Mouse (Mus musculus) embryonic facial prominence, embryonic 15.5 days (tissue): ENCODE results near the gene Gm20388. TPM values are rescaled to one million over a fixed set of nuclear protein-coding genes. Genes with fewer than 3 reads are reported as not detected.

Experiments used
- ATAC-seq: fragments of 200-750 bp; cut with Nextera tagmentation; 2 replicates; pipeline ENCODE4 v1.8.0; 2017; ENCODE audit warnings: low read depth, moderate TSS enrichment; ENCODE audit not compliant: insufficient number of reproducible peaks, low FRiP score, low TSS enrichment
- H3K27ac ChIP-seq: fragments of 300-500 bp; sonication (generic); replicated peaks from 2 replicates; pipeline ENCODE4 v1.5.1; 2015; ENCODE audit warnings: mild to moderate bottlenecking, inconsistent platforms
- H3K27me3 ChIP-seq: fragments of 300-500 bp; sonication (generic); 2 replicates; pipeline ENCODE4 v1.6.1; 2015; ENCODE audit warnings: inconsistent platforms
- H3K36me3 ChIP-seq: fragments of 300-500 bp; sonication (generic); 2 replicates; pipeline ENCODE4 v1.6.1; 2015; ENCODE audit warnings: mild to moderate bottlenecking, inconsistent platforms
- H3K4me1 ChIP-seq: fragments of 300-500 bp; sonication (generic); 2 replicates; pipeline ENCODE4 v1.6.1; 2015; ENCODE audit warnings: inconsistent platforms
- H3K4me2 ChIP-seq: fragments of 300-500 bp; sonication (generic); replicated peaks from 2 replicates; pipeline ENCODE4 v1.6.1; 2015; ENCODE audit warnings: mild to moderate bottlenecking, inconsistent platforms
- H3K4me3 ChIP-seq: fragments of 300-500 bp; sonication (generic); replicated peaks from 2 replicates; pipeline ENCODE4 v1.5.1; 2015; ENCODE audit warnings: mild to moderate bottlenecking, inconsistent platforms
- H3K9ac ChIP-seq: fragments of 300-500 bp; sonication (generic); 2 replicates; pipeline ENCODE4 v1.6.1; 2015; ENCODE audit warnings: inconsistent platforms
- H3K9me3 ChIP-seq: fragments of 300-500 bp; sonication (generic); replicated peaks from 2 replicates; pipeline ENCODE4 v1.6.1; 2016; ENCODE audit warnings: inconsistent platforms
- WGBS: fragments of 180-500 bp; shearing (Covaris S2); methylation state at CpG from one replicate; pipeline ENCODE4 v1.1.7; 2015; 5-methylcytosine and 5-hydroxymethylcytosine counted together
- polyA plus RNA-seq: library from polyadenylated mRNA; unstranded; fragments of >200 nt; fragmentation: Nextera tagmentation; extraction: Ambion mirVana; gene quantifications from 2 replicates; pipeline ENCODE4 v1.2.1, GENCODE M21; 2015

Gene Gm20388
- polyA plus RNA-seq, 1 experiment from 2014 or later = 8.0 TPM

- Histone ChIP-seq H3K4me2 (no peak overlapping the region), H3K27me3 (no peaks in the 10 kb centered on the region), H3K27ac (no peak overlapping the region), H3K9me3 (no peaks in the 10 kb centered on the region), H3K4me1 (no peaks in the 10 kb centered on the region), H3K4me3 (no peak overlapping the region), H3K9ac (no peak overlapping the region), H3K36me3 (peaks cover 59% of the 10 kb centered on the region)
- 84% methylated on average over 7 of the region's 7 CpGs for WGBS
- no peak for ATAC-seq
Measured at GRCm38 (mm10) chr8:119938481-119938880, 27.8 kb downstream of the Gm20388 start.

DNA sequence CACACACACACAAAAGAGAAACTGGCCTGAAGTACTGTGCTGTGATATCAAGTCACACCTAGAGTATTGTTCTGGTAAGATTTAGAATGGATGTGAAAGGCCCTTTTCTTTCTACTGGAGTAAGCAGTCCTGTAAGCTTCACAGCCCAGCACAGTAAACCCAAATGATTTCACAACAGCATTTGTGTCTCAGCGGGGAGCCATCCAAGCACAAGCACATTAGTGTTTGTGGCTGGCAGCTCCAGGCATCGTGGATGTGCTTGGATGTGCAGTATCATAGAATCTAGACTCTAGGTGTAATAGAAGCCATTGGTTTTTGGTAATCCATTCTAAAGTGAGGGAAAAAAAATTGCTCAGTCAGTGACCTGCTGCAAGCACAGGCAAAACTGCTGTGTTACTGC, 28.7 kb downstream of the Gm20388 start:
- no peak overlapping the region for H3K4me3 ChIP-seq
- ATAC-seq = no peak
- no peak overlapping the region for H3K9ac ChIP-seq
- H3K4me1 ChIP-seq = no peaks in the 10 kb centered on the region
- no peak overlapping the region for H3K27ac ChIP-seq
- 90% methylated on average over 2 of the region's 2 CpGs for WGBS
- H3K9me3 ChIP-seq = no peaks in the 10 kb centered on the region
- H3K27me3 ChIP-seq = no peaks in the 10 kb centered on the region
- no peak overlapping the region for H3K4me2 ChIP-seq
- H3K36me3 ChIP-seq = peaks cover 62% of the 10 kb centered on the region

GRCm38 (mm10) chr8:119941471-119941870, 30.8 kb downstream of the Gm20388 start:
- Histone ChIP-seq H3K9me3 (no peaks in the 10 kb centered on the region), H3K4me2 (no peak overlapping the region), H3K27ac (no peak overlapping the region), H3K36me3 (peaks cover 56% of the 10 kb centered on the region), H3K9ac (no peak overlapping the region), H3K4me1 (no peaks in the 10 kb centered on the region), H3K4me3 (no peak overlapping the region), H3K27me3 (no peaks in the 10 kb centered on the region)
- 92% methylated on average over 18 of the region's 18 CpGs for WGBS
- no peak for ATAC-seq

DNA sequence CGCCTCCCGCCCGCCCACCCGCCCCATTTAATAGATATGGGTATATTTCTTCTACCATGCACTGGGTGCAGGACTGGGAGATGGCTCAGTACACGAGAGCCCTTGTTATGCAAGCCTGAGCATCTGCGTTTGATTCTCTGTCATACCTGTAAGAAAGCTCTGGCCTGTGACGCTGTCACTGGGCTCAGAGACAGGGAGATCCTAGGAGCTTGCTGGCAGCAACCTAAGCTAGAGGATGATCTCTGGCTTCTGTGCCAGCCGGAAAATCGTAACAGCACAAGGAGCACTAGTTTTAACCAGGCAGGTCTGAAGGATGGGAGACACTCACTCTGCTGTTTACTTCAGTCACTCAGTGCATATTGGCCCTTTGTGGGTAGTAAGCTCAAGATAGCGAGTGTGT, 33.0 kb downstream of the Gm20388 start:
- no peaks in the 10 kb centered on the region for H3K27me3 ChIP-seq
- 89% methylated on average over 10 of the region's 10 CpGs for WGBS
- no peak overlapping the region for H3K4me2 ChIP-seq
- H3K27ac ChIP-seq = no peak overlapping the region
- 0 out of 2 replicates have a peak, but pooled peaks cover 5% of the 10 kb centered on the region for H3K4me1 ChIP-seq
- H3K9me3 ChIP-seq = no peaks in the 10 kb centered on the region
- H3K36me3 ChIP-seq = peaks cover 65% of the 10 kb centered on the region
- H3K4me3 ChIP-seq = no peak overlapping the region
- no peak for ATAC-seq
- no peak overlapping the region for H3K9ac ChIP-seq

DNA sequence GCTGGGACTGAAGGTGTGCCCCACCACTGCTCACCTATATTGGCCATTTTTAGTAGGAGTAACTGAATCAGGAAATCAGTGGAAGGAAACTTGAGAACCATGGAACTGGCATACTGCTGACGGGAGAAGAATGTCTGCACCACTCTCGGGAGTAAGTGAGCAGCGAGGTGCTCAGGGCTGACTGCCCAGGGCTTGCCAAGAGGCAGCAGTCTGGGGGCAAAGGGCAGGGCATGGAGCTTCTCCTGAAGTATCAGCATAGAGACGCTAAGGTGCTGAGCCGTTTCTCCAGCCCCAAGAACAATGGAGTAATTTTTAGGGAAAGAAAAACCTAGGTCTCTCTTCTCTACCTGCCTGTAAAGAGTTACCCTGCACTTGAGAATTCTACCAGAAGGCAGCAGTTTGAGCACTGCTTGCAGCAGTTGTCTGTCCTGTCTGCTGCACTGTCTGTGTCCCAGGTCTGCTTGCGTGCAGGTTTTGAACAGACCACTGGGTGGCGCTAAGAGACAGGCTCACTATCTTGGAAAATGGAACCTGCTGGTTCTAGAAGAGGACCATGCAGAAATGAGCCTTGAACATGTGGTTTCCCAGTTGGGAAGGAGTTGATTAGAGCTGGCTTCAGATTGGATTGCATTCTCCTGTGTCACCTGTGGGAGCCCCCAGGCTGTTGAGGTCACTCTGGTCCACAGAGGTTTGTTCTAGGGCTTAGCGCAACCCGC, 33.6 kb downstream of the Gm20388 start:
- peak; percentile 34; the same call in 1 of the 2 replicates for ATAC-seq
- Histone ChIP-seq H3K9ac (no peak overlapping the region), H3K27ac (no peak overlapping the region), H3K4me2 (no peak overlapping the region), H3K4me1 (0 out of 2 replicates have a peak, but pooled peaks cover 5% of the 10 kb centered on the region), H3K4me3 (no peak overlapping the region), H3K9me3 (no peaks in the 10 kb centered on the region), H3K27me3 (no peaks in the 10 kb centered on the region), H3K36me3 (peaks cover 71% of the 10 kb centered on the region)
- 61% methylated on average over 9 of the region's 9 CpGs for WGBS

GRCm38 (mm10) chr8:119946326-119946865, 35.8 kb downstream of the Gm20388 start:
- Histone ChIP-seq H3K4me1 (peaks cover 12% of the 10 kb centered on the region; the same call in 1 of the 2 replicates), H3K9me3 (no peaks in the 10 kb centered on the region), H3K9ac (no peak overlapping the region), H3K4me2 (no peak overlapping the region), H3K4me3 (no peak overlapping the region), H3K36me3 (peaks cover 82% of the 10 kb centered on the region), H3K27me3 (no peaks in the 10 kb centered on the region), H3K27ac (no peak overlapping the region)
- no peak for ATAC-seq
- 74% methylated on average over 8 of the region's 8 CpGs for WGBS

DNA sequence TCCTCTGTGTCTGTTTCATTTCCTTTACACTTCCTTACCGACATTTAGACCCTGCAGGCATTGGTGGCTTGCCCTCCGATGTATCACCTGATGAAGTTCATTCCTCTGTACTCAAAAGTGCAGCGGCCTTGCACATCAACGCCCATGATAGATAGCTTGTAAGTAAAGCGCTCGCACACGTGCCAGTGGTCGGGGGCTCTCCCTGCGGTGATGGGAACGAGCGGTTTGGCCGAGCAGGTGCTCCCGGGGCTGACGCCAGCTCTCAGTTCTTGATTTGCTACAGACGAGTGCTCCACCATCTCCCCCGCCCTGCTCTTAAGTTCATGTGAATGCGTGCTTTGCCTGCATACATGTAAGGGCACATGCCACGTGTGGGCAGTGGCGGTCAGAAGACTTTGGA, 37.0 kb downstream of the Gm20388 start:
- no peak for ATAC-seq
- peaks cover 12% of the 10 kb centered on the region; the same call in 1 of the 2 replicates for H3K4me1 ChIP-seq
- no peaks in the 10 kb centered on the region for H3K27me3 ChIP-seq
- H3K4me2 ChIP-seq = no peak overlapping the region
- H3K36me3 ChIP-seq = peaks cover 82% of the 10 kb centered on the region
- no peak overlapping the region for H3K9ac ChIP-seq
- H3K4me3 ChIP-seq = no peak overlapping the region
- H3K27ac ChIP-seq = no peak overlapping the region
- H3K9me3 ChIP-seq = no peaks in the 10 kb centered on the region
- 85% methylated on average over 19 of the region's 19 CpGs for WGBS

DNA sequence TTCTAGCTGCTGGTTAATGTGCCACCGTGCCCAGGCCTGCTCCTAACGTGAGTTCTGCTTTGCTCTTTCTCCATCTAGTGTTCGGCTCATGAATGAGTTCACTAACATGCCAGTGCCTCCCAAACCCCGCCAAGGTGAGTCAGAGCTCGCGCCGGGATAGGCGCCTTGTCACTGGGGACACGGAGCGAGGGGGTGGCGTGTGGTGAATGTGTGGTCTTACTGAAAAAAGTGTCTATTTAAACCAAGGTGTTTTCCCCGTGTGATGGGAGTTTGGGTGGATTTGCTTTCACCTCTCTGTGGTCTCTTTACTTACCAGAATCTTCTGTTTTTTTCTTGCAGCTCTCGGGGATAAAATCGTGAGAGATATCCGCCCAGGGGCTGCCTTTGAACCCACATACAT, 37.7 kb downstream of the Gm20388 start:
- peaks cover 12% of the 10 kb centered on the region; the same call in 1 of the 2 replicates for H3K4me1 ChIP-seq
- no peaks in the 10 kb centered on the region for H3K27me3 ChIP-seq
- H3K27ac ChIP-seq = no peak overlapping the region
- ATAC-seq = no peak
- no peak overlapping the region for H3K4me2 ChIP-seq
- no peak overlapping the region for H3K9ac ChIP-seq
- H3K36me3 ChIP-seq = peaks cover 82% of the 10 kb centered on the region
- H3K9me3 ChIP-seq = no peaks in the 10 kb centered on the region
- WGBS = 71% methylated on average over 15 of the region's 15 CpGs
- H3K4me3 ChIP-seq = no peak overlapping the region

DNA sequence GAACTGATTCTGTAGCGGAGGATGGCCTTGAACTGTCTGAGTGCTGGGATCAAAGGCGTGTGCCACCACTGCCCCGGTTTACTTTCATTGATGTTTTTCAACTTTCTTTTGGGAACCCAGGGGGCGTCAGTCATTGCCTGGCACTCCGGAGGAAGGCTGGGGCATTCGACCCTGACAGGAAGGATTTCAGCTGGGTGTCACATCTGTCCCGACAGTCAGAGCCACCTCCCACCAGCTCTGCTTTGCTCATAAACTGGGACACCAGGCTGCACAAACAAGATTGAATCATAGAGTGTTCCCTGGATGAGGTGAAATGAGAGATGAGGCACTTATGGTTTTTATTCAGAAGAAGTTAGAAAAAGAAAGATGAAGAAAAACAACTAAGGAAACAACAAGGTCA, 41.6 kb downstream of the Gm20388 start:
- Histone ChIP-seq H3K4me2 (no peak overlapping the region), H3K27ac (no peak overlapping the region), H3K36me3 (peaks cover 93% of the 10 kb centered on the region), H3K4me1 (peaks cover 12% of the 10 kb centered on the region; the same call in 1 of the 2 replicates), H3K27me3 (no peaks in the 10 kb centered on the region), H3K9me3 (no peaks in the 10 kb centered on the region), H3K4me3 (no peak overlapping the region), H3K9ac (no peak overlapping the region)
- no peak for ATAC-seq
- 74% methylated on average over 7 of the region's 7 CpGs for WGBS

DNA sequence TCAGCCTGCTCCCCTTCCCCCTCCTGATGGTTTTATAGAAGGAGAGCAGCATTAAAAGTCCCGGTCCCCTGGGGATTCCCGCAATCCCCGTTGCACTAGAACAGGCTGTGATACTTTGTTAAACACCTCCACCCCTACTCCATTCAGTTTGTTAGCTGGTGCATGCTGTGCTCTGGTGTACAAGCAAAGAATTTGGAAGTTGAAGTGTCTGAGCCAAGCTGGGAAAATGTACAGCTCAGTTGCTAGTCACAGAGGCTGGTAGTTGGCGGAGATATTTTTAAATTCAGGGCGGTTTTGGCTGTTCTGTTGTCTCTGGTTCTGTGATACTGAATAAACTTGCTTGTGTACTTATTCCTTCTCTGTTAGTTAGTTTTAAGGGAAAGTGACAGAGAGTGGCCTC, 42.1 kb downstream of the Gm20388 start:
- Histone ChIP-seq H3K4me1 (peaks cover 10% of the 10 kb centered on the region; the same call in 1 of the 2 replicates), H3K36me3 (peaks cover 93% of the 10 kb centered on the region), H3K27ac (no peak overlapping the region), H3K4me2 (no peak overlapping the region), H3K4me3 (no peak overlapping the region), H3K27me3 (no peaks in the 10 kb centered on the region), H3K9me3 (no peaks in the 10 kb centered on the region), H3K9ac (no peak overlapping the region)
- WGBS = 79% methylated on average over 5 of the region's 5 CpGs
- no peak for ATAC-seq

DNA sequence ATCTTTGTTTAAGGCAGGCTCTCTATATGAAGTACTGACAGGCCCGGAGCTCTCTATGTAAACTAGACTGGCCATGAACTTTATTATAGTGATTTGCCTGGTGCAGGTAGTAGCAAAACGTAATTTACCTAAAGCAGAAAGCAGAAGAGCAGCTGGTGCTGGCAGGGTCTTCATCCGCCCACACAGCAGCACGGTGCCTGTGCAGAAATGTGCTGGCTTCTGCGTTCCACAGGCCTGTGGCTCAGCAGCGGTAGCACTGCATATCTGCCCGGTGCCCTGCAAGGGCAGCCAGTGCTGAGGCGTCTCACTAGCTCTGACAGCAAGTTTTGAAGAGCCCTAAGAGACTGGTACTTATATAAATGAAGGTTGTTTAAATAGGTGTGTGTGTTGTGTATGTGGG, 44.7 kb downstream of the Gm20388 start:
- Histone ChIP-seq H3K4me3 (no peak overlapping the region), H3K36me3 (peaks cover 79% of the 10 kb centered on the region), H3K27me3 (no peaks in the 10 kb centered on the region), H3K9me3 (no peaks in the 10 kb centered on the region), H3K9ac (no peak overlapping the region), H3K4me1 (peaks cover 5% of the 10 kb centered on the region; the same call in 1 of the 2 replicates), H3K27ac (no peak overlapping the region), H3K4me2 (no peak overlapping the region)
- WGBS = 92% methylated on average over 8 of the region's 8 CpGs
- ATAC-seq = no peak

GRCm38 (mm10) chr8:119958076-119958475, 47.4 kb downstream of the Gm20388 start:
- WGBS = 95% methylated on average over 10 of the region's 10 CpGs
- no peak overlapping the region for H3K9ac ChIP-seq
- no peaks in the 10 kb centered on the region for H3K27me3 ChIP-seq
- no peak overlapping the region for H3K4me3 ChIP-seq
- no peak for ATAC-seq
- peaks cover 51% of the 10 kb centered on the region for H3K36me3 ChIP-seq
- H3K9me3 ChIP-seq = no peaks in the 10 kb centered on the region
- no peak overlapping the region for H3K4me2 ChIP-seq
- H3K4me1 ChIP-seq = peaks cover 6% of the 10 kb centered on the region; the same call in 1 of the 2 replicates
- H3K27ac ChIP-seq = no peak overlapping the region
